Mouse (Mus musculus) brain, embryonic 14.5 days (tissue): ENCODE data around the gene Gtf2h1.

Experiments used
- CTCF ChIP-seq: fragments of 200-500 bp; IDR thresholded peaks from 2 replicates; pipeline ENCODE4 v1.5.1; 2012; ENCODE audit warnings: inconsistent platforms, mild to moderate bottlenecking, moderate library complexity, borderline replicate concordance; ENCODE audit not compliant: insufficient read depth, insufficient read length; ENCODE audit errors: extremely low read depth
- POLR2A ChIP-seq: fragments of 200-500 bp; IDR thresholded peaks from 2 replicates; pipeline ENCODE4 v1.6.1; 2012; ENCODE audit warnings: mild to moderate bottlenecking, inconsistent platforms, borderline replicate concordance; ENCODE audit not compliant: poor library complexity, insufficient read depth, insufficient read length, severe bottlenecking; ENCODE audit errors: extremely low read depth

DNA sequence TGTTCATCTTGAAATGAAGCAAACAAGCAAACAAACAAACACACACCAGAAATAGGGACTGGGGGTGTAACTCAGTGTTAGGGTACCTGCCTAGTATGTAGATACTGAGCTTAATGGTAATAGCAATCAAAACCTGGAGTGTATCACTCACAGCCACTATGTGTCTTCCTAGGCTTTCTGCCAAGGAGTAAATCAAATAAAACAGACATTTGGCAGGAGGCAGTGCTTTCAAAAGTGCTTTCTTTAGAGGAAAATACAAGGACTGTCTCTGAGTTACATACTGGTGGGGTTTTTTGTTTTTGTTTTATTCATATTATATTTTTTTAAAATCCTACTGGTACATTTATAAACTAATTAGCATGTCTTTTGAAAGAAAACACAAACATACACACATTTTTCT lies 28.5 kb upstream of the Gtf2h1 start:
- TF ChIP-seq POLR2A = no peak
- TF ChIP-seq CTCF = no peak
